Mouse (Mus musculus): ENCODE results near the gene Sfta2. TPM values are rescaled to one million over a fixed set of nuclear protein-coding genes. Genes with fewer than 3 reads are reported as not detected.

The Sfta2 gene
- total RNA-seq, 2 experiments from 2014 or later = not detected

DNA sequence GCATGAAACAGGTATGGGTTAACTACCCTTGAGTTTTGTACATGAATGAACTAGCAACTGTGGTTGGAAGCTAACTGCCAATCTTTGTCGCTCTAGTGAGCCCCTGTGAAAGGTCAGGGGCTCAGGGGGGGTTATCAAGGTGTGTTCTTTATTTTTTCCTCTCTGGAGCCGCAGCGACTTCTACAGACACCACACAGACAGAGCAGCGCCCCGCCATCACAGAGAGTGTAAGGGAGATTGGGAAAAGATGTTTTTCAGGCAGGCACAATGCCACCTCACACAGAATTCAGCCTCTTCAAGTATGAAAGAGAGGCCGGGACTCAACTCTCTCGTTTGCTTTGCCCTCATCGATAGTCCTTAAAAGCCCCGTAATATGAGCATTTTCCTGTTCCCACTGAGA lies 9.2 kb upstream of the Sfta2 start:
- no peak for DNase-seq

DNA sequence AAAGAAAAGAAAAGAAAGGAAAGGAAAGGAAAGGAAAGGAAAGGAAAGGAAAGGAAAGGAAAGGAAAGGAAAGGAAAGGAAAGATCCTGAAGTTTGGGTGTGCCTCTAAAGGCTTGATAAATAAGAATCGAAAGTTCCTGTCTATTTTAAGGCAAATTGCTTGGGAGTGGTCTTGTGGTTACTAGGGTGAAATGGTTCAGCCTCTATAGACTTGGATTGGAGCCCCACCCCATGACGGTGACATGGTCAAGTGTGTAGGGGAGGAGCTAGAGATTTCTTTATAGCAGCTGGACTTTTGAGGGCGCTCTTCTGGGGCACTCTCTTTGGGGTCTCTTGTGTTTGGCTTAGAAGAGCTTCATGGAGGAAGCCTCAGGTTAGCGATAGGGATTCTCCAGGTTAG lies 7.6 kb upstream of the Sfta2 start:
- DNase-seq = no peak

DNA sequence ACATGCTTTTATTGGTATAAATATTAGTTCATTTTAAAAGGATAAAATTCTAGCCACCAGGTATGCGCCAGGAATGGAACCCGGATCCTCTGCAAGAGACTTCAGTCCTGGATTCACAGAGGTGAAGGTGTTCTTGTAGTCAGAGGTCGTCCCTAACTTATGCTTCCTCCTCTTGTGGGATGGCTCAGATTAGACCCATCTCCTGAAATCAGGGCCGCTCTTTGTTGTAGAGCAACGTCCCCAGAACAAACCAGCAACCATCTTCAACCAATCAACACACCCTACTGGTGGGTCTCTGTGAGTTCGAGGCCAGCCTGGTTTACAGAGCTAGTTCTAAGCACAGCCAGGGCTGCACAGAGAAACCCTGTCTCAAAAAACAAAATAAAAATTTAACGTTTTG lies 6.9 kb upstream of the Sfta2 start:
- DNase-seq = no peak

DNA sequence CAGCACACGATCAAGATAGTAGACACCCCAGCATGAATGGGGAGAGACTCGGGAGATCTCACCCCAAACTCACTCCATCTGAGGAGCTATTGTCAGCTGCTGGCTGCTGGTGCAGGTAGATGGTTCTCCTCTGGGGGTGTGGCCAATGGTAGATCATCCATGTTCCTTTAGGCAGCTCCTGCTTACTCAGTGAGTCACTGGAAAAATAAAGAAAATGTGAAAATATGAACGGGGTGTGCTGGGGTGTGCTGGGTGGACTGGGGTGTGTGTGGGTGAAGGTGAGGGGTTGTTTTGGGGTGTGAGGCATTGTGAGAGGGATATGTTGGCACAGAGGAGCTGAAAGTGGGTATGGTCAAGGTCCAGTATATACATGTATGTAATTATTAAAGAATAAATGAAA lies 4.0 kb upstream of the Sfta2 start:
- DNase-seq = no peak

DNA sequence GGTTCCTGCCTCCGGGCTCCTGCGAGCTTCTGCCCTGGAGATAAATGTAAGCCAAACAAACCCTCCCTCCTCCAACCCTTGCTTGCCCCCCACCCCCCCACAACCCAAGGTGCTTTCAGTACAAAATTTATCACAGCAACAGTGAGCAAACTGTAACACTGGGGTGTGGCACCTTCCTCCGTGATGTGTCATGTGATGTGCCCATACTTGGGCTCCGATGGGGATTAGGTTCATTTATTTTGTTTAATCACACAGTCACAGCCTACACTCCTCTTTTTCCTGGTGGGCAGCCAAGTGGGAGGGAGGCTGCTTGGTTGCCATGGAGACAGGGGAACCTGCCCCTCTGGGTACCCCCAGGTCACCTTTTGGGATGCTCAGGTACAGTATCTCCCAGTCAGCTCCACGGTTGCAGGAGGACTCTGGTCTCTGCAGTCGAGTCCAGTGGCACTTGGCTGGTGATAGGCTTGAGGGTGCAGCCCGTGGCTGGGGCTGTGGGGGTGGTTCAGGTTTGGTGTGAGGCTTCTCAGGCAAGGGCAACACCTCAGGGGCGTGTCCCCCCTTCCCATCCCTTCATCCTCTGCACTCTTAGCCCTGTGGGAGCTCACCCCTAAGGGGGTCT lies 496 bp downstream of the Sfta2 start:
- DNase-seq = no peak

DNA sequence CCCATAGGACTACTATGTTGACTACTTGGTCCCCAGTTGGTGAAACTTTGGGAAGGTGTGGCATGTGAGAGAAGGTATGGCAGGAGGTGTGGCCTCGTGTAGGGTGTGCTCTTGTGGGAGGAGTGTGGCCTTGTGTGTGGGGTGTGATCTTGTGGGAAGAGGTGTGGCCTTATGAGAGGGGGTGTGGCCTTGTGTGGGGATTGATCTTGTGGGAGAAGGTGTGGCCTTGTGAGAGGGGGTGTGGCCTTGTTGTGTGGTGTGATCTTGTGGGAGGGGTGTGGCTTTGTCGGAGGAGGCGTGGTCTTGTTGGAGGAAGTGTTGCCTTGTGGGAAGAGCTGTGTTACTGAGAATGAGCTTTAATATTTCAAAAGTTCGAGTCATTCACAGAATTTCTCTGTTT lies 15.8 kb downstream of the Sfta2 start:
- DNase-seq = no peak

DNA sequence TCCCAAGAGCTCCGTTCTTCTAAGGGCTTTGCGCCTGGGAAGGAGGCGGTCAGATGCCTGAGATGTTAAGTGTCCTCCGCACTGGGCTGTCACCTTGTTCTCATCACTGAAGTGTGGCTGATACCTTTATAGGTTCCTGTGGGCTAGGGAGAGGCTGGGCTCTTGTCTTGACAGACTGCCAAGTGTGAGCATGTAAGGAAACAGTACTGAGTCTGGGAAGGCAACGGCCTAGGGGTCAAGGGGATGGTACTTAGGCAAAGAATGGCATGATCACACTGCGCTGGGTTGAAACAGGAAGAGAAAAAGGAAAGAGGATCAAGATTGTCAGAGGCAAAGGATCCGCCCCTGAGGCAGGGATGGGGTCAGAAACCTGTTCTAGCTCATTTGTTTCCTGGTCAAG lies 25.2 kb downstream of the Sfta2 start, which contains the start of gene Gm9573:
Gene Gm9573, minus strand, starts transcription at position 101 of the 400 bp plus-strand sequence.
- no peak for DNase-seq

DNA sequence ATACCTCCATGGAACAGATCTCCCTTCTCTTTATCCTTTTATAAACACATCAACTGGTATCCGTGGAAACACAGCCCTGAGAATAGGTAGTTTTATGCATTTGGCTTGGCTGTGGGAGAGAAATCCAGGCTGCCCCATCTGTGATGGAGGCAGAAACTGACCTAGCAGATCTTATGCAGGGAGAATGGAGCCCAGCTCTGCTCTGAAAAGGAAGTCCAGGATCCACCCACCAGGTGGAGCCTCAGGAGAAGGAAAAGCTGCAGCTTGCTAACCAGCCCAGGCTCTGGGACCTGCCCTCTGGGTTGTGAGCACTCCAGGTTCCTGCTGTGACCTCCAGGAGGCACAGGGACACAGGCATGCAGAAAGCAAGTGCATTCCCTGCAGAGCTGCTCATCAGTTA lies 32.6 kb downstream of the Sfta2 start:
- DNase-seq = peak; percentile 10 to 20

DNA sequence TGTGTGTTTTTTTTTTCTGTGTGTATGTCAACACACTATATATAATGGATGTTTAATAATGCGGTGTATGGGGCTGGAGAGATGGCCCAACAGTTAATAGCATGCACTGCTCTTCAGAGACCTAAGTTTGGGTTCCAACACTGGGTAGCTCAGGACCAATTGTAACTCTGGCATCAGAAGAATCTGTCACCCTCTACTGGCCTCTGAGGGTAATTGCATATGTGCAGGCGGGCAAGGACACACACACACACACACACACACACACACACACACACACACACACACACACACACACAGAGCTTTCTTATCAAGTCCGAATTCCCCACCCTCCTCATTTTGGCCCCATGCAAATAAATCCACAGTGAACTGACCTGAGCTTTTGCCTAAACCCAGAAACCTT lies 33.9 kb downstream of the Sfta2 start:
- no peak for DNase-seq

DNA sequence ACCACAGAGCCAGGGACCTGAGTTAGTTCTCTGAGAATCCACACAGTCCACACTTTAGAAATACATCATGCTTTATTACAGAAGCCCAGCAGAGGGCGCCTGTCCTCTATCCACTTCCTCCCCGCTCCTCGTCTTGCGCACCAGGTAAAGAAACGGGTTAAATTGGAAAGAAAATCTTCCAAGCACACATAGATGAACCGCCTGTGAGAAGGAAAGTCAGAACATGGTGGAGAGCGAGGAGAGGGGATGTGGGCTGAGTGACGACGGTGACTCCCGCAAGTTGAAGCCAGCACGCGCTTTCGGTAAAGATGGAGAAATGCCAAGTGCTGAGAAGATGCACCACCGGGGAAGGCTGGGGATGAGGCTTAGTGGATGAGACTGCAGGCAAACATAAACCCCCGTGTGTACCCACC lies 34.4 kb downstream of the Sfta2 start:
- DNase-seq = peak; percentile 61 to 73

DNA sequence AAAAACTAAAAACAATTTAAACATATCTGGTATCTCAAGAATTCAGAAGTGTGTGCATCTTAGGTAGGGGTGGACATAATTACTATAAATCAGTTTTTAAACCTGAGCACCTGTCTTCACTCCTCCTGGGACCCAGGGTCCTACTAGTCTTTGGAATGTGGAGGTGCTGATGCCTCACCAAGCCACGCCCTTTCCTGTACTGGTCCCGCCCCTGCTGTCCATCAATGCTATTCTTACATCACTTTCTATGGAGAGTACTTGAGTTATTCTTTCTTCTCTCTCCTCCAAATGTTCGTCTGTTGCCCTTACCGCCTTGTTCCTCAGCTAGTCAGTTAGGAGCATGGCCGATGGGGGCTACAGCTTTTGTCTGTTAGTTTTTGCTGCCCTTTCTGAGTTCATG lies 35.0 kb downstream of the Sfta2 start:
- DNase-seq = peak; percentile 10 to 47

DNA sequence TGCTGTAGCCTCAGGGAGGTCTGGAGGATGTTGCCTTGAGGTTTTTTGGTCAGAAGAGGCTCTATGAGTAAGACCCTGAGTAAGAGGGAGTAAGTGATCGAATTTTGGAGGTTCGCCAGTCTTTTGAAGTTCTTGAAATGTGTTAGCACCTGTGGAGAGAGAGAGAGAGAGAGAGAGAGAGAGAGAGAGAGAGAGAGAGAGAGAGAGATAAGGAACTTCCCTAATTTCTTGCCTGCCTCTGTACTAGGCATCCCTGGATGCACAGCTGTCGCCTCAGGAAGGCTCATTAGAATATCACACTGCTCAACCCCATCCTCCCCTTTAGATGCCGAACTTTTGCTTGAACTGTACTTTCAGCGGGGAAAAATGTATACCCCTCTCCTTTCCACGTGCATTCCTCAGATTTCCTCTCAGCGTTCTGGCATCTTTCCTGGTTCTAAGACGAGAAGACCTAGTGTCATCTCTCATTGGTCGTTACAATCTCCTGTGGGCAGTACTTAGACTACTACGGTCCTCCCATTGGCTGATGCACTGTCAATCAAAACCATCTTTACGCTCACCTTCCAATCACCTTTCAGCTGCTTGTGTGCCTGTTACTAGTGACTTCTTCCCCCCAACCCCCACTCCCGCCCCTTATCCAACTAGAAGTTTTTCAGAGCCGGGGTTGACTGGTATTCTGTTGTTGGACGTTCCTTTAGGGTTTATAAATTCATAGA lies 37.3 kb downstream of the Sfta2 start:
- peak; percentile 40 to 64 for DNase-seq

DNA sequence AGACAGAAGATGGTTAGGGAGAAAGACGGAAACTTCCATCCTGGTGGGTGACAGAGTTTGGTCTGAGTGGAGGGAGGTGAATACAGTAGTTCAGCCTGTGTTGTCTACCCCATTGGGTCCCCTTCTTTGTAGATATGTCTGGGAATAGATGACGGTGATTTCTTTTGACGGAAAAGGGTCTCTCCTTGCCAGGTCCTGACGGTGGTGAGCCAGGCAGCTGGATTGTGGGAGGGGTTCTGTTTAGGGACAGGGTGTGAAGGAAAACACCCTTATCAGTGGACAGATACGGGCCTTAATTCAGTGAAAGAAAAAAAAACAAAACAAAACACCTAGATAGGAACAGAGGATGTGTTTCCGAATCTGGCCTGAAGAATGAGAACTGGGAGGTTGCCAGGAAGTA lies 38.0 kb downstream of the Sfta2 start:
- no peak for DNase-seq

DNA sequence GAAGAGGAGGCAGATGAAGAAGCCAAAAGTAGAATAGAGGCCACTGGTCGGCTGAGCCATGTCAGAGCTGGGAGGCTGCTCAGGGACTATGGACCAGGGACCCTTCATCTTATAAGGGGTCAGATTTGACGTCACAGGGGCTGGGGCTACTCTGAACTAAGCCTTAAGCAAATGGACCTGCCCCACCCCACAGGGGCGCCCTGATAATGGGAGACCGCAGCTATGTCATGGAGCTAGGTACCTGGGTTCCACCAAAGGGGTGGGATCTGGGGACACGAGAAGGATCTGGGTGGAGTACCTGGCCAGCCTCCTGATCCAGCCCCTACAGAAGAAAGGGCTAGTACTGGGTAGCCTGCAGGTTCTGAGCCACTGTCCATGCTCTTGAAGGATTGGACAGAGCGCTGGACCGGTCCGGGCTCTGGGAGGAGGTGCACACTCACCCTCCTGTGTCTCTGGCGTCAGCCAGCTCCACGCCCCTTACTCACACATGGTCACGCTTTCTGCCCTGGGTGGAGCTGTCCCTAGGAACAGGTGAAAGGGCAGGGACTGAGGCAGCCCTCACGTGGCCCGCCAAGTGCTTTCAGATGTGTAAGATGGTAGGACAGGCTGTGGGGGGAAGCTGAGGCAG lies 42.4 kb downstream of the Sfta2 start, which contains the start of gene Mucl3:
Gene Mucl3, minus strand, starts transcription at position 87 of the 628 bp plus-strand sequence.
- no peak for DNase-seq

DNA sequence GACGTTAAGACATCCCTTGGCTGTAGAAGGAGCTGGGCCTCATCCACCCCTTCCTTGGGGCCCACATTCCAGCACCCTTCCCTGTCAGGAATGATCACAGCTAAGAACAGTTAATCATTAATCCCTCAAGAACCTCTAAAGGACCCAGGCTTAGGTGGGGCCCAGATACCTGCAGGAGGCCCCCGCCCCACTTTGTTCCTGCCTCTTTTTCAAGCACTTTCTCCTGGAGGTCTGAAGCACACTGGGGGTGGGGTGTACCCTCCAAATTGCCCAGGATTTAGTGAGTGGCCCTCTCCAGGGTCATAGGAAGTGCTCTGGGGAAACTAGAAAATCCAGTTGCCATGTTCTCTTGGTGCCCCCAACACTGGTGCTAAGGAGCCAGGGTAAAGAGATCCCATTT lies 48.1 kb downstream of the Sfta2 start:
- no peak for DNase-seq

DNA sequence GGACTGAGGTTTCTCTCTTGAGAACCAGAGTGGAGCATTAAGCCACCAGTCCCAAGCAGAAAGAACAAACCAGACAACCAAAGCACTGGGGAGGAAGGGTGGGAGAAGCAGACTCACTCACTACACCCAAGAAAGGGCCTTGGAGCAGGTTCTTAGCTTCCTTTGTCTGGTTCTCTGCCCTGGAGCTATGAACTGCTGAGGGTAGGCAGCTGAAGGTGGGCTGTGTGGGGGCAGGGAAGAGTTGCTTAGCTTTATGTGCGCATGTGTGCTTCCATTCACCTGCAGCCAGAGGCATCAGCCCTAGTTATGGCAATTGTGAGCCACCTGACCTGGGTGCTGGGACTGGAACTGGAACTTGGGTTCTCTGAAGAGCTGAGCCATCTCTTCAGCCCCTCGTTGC lies 51.7 kb downstream of the Sfta2 start:
- no peak for DNase-seq

DNA sequence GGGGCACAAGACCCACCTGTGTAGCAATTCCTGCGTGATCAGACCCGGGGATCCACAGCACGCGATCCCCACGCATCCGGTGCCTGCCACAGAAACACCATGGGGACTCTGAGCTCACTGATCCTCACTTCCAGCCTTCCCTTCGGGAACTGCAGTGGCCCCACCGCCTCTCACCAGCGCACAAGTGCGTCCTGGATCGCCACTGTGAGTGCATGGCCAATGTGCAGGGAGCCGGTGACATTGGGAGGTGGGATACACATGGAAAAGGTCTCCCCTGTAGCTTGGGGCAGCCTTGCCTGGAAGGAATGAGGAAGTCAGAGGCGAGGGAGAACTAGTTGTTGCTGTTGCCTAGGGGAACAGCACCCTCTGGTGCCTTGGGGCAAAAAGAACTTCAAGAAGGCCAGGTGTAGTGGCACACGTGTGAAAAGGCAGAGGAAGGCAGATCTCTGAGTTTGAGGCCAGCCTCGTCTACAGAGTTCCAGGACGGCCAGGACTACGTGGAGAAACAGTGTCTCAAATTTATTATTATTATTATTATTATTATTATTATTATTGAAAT lies 64.7 kb downstream of the Sfta2 start:
- peak; percentile 12 to 30 for DNase-seq

DNA sequence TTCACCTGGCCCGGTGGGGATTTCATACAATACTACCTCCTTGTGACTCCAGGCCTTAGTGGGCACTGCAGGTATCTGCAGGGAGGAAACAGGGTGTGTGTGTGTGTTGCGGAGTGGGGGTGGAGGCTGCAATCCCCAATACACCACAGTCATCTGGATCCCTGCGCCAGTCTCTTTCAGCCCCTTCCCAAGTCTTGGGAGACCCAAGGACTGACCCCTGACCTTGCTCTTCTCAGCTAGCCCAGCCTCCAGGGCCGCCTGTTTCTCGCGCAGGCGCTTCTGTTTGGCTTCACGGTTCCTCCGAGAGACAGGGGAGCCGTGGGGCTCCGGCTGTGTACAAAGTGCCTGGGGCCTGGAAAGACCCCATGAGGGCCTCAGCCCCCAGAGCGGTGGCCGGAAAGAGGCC lies 65.5 kb downstream of the Sfta2 start:
- peak; percentile 10 to 20 for DNase-seq

DNA sequence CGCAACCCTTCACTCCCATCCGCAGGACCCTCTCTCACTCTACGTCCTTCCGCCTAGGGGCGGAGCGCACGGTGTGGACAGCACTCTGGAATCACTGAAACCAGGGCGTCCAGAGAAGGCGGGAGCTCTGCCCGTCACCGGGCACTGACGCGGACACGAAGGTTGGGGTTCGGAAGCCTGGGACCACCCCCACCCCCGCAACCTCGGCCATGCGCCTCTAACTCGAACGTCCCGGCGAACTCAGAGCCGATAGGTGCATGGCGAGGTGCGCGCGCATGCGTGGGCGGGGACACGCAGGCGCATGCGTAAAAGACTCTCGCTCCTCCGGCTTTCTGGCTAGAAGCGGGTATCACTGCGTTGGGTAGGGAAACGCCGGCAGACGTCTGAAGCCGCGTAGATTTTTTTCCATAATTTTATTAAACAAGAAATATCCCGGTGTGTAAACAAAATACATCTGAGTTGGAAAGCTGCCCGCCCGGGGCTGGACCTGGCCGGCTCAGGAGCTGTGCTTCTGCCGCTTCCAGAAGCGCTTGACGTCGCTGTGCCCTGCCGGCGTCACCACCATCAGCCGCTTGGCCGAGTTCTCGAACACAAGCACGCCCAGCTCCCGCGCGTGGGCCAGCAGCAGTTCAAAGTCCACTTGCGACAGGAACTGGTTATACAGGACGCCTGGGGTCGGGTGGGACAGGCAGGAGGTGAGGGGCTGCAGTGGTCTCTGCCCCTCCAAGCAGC lies 66.2 kb downstream of the Sfta2 start, which contains the start of gene Vars2:
Gene Vars2, minus strand, starts transcription at position 259 of the 732 bp plus-strand sequence.
- peak; percentile 96 to 97 for DNase-seq

DNA sequence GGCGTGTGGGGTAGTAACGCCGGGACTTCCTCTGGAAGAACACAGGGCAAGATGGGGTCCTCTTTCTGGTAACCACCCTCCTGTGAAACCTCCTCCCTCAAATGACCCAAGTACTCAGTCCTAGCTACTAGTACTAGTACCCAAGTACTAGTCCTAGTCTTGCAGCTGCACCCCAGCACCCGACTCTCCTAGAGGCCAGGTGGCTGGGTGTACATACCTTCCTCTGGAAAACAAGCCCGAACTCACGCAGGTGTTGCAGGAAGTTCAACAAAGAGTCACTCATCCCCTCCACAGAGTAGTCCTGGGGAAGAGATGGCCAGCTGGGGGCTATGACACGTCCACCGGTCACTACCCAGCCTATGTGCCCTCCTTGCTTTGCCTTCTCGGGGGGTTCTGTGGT lies 68.4 kb downstream of the Sfta2 start:
- no peak for DNase-seq

DNA sequence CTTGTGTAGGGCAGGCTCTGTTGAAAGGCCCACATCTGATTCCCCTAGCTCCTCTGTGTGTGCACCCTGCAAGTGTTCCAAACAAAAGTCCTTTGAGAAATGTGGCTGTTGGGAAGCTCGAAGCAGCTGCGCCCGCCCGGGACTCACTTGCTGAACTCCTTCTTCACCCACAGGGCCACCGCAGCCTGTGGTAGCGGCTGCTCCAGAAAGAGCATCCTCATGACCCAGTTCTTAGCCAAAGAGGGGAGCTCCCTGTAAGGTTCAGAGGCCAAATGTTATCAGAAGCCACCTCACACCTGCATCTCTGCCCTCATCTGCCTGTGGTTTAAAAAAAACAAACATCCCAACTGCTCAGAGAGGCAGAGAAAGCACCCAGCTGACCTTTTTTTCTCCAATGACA lies 70.5 kb downstream of the Sfta2 start:
- no peak for DNase-seq

DNA sequence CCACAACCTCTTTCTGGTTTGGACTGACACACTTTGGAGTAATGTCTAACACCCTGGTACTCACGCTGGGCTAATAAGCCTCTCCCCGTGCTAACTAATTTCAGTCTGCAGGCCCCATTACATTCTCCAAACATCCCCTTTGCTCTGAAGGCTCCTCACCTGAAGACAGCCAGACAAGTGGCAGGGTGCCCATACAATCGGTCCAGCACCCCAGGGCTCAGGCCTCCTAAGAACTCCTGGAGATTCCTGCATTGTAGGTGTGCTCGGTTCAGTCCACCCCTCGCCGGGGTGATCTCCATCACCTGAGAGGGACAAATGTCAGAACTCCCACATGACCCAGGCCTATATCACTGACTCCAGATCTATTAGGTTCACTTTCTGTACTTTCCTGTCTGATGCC lies 71.2 kb downstream of the Sfta2 start:
- DNase-seq = no peak
